Mouse (Mus musculus): ENCODE measurements at regions not wholly inside any gene's neighbourhood (a gene's known extent, or its start where the extent isn't known, plus 50 kb on each side); places are given as distances from the start of the nearest gene placed in this dataset.
"Not testable (repeated sequence)": the region's sequence is repeated elsewhere in the genome, so short reads cannot be mapped to it uniquely, and the experiment has no call there.

- DNase-seq (ENCODE audit: low read depth) = not testable (repeated sequence)
These were observed 74.2 kb upstream of the Cdh13 start for GRCm38 (mm10) chr8:118209301-118209700.

GRCm38 (mm10) chr8:118190866-118191265 is 92.7 kb upstream of the Cdh13 start:
- no peak for DNase-seq (ENCODE audit: low read depth)

- no peak for DNase-seq (ENCODE audit: low read depth)
These were observed 94.3 kb upstream of the Cdh13 start for GRCm38 (mm10) chr8:118189226-118189625.

- DNase-seq (ENCODE audit: low read depth) = no peak
These were observed 114.5 kb upstream of the Cdh13 start for GRCm38 (mm10) chr8:118169001-118169413.

- DNase-seq (ENCODE audit: low read depth) = no peak
These were observed 121.4 kb upstream of the Cdh13 start for GRCm38 (mm10) chr8:118162171-118162570.

GRCm38 (mm10) chr8:118147359-118148205 is 136.0 kb upstream of the Cdh13 start:
- no peak for DNase-seq (ENCODE audit: low read depth)

- no peak for DNase-seq (ENCODE audit: low read depth)
These were observed 139.0 kb upstream of the Cdh13 start for GRCm38 (mm10) chr8:118144546-118144945.

GRCm38 (mm10) chr8:118142311-118142710 is 141.2 kb upstream of the Cdh13 start:
- DNase-seq (ENCODE audit: low read depth) = no peak

- DNase-seq (ENCODE audit: low read depth) = no peak
These were observed 143.6 kb upstream of the Cdh13 start for GRCm38 (mm10) chr8:118139928-118140327.

GRCm38 (mm10) chr8:118137846-118138245 is 145.7 kb upstream of the Cdh13 start:
- no peak for DNase-seq (ENCODE audit: low read depth)

GRCm38 (mm10) chr8:118124993-118125392 is 158.5 kb upstream of the Cdh13 start:
- no peak for DNase-seq (ENCODE audit: low read depth)

- no peak for DNase-seq (ENCODE audit: low read depth)
These were observed 169.3 kb upstream of the Cdh13 start for GRCm38 (mm10) chr8:118114253-118114652.

GRCm38 (mm10) chr8:118104464-118105050 is 179.0 kb upstream of the Cdh13 start:
- no peak for DNase-seq (ENCODE audit: low read depth)

- no peak for DNase-seq (ENCODE audit: low read depth)
These were observed 182.2 kb upstream of the Cdh13 start for GRCm38 (mm10) chr8:118101346-118101745.

GRCm38 (mm10) chr8:118062736-118063135 is 220.8 kb upstream of the Cdh13 start:
- DNase-seq (ENCODE audit: low read depth) = no peak

- no peak for DNase-seq (ENCODE audit: low read depth)
These were observed 226.8 kb upstream of the Cdh13 start for GRCm38 (mm10) chr8:118056781-118057180.

GRCm38 (mm10) chr8:118055536-118055935 is 228.0 kb upstream of the Cdh13 start:
- DNase-seq (ENCODE audit: low read depth) = no peak

GRCm38 (mm10) chr8:118050386-118050785 is 233.1 kb upstream of the Cdh13 start:
- DNase-seq (ENCODE audit: low read depth) = no peak

GRCm38 (mm10) chr8:118042253-118042860 is 240.6 kb upstream of the Mphosph6 start:
- DNase-seq (ENCODE audit: low read depth) = no peak

GRCm38 (mm10) chr8:118041253-118041652 is 239.5 kb upstream of the Mphosph6 start:
- no peak for DNase-seq (ENCODE audit: low read depth)

GRCm38 (mm10) chr8:118037801-118038200 is 236.1 kb upstream of the Mphosph6 start:
- no peak for DNase-seq (ENCODE audit: low read depth)

GRCm38 (mm10) chr8:118034051-118034450 is 232.3 kb upstream of the Mphosph6 start:
- DNase-seq (ENCODE audit: low read depth) = no peak

GRCm38 (mm10) chr8:118031406-118031805 is 229.7 kb upstream of the Mphosph6 start:
- no peak for DNase-seq (ENCODE audit: low read depth)
